Mouse (Mus musculus): Measurements from ENCODE around the gene Spdye4c. TPM values are rescaled to one million over a fixed set of nuclear protein-coding genes. Genes with fewer than 3 reads are reported as not detected.

Spdye4c gene
- polyA plus RNA-seq, 2 experiments: not detected

DNA sequence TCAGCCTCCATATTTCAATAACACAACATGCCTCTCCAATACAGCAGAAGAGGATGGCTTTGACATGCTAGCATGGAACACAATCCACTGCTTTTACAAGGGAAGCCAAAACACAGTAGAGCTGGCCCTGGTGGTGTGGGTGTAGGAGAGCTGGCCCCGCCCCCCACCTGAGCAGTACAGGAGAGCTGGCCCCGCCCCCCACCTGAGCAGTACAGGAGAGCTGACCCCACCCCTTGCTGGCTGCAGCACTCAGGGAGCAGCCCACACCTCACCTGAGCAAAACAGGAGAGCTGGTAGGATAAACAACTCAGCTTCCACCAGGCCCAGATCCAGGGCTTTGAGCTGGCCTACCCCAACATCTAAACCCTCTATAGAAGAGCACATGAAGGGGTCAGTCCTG is 42.7 kb upstream of the Spdye4c start:
- H3K4me2 ChIP-seq (ENCODE audit: low read depth): no peak overlapping the region
- ATAC-seq (ENCODE audit: insufficient read depth): no peak
- H3K4me3 ChIP-seq (ENCODE audit: insufficient read depth in 1 of 2, low read depth in 2 of 2, low read length in 2 of 2): no peak overlapping the region
- 64% methylated on average over 2 of the region's 2 CpGs for WGBS (ENCODE audit: insufficient replicate concordance)
- H3K9me3 ChIP-seq (ENCODE audit: control insufficient read depth, low read length): no peaks in the 10 kb centered on the region
- TF ChIP-seq CTCF (IDR thresholded peaks at IDR 0.05; ENCODE audit: low read depth) (no peak), EP300 (IDR thresholded peaks at IDR 0.05; ENCODE audit: low read depth) (no peak)
- no peak overlapping the region for H3K27ac ChIP-seq
- H3K36me3 ChIP-seq (replicated peaks; ENCODE audit: control insufficient read depth, insufficient read depth, low read depth): no peaks in the 10 kb centered on the region
- 0 out of 4 replicates have a peak, but pooled peaks cover 0 to 2% of the 10 kb centered on the region in 2 experiments for H3K4me1 ChIP-seq (replicated peaks; ENCODE audit: control insufficient read depth in 2 of 2, insufficient read depth in 2 of 2, low read length in 1 of 2)
- no peak for DNase-seq (ENCODE audit: low read depth in 3 of 3, low spot score in 3 of 3)
- H3K27me3 ChIP-seq (ENCODE audit: control insufficient read depth, insufficient read depth, low read length): no peaks in the 10 kb centered on the region
- no peak overlapping the region for H3K9ac ChIP-seq (replicated peaks)

DNA sequence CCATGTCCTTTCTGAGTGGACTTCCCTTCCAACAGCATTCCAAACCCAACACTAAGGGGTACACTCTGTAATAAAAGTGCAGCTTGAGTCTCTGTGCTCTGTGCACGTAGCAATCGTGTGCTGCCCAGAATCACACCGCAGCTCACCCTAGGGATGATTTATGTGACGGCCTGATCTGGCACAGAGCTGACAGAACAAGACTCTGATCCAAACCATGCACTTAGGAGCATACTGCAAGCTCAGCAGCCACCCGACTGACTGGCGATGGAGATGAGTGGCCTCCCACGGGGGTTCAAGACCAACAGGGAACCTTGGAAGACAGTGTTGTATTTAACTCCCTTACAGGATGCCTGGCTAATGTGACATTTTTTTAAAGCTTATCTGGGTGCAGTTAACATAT is 41.4 kb upstream of the Spdye4c start:
- no peaks in the 10 kb centered on the region for H3K36me3 ChIP-seq (replicated peaks; ENCODE audit: control insufficient read depth, insufficient read depth, low read depth)
- no peak overlapping the region for H3K27ac ChIP-seq
- no peaks in the 10 kb centered on the region for H3K4me1 ChIP-seq (replicated peaks; ENCODE audit: control insufficient read depth in 2 of 2, insufficient read depth in 2 of 2, low read length in 1 of 2)
- no peak overlapping the region for H3K4me3 ChIP-seq (ENCODE audit: insufficient read depth in 1 of 2, low read depth in 2 of 2, low read length in 2 of 2)
- ATAC-seq (ENCODE audit: insufficient read depth): no peak
- TF ChIP-seq EP300 (IDR thresholded peaks at IDR 0.05; ENCODE audit: low read depth) (no peak), CTCF (IDR thresholded peaks at IDR 0.05; ENCODE audit: low read depth) (no peak)
- DNase-seq (ENCODE audit: low read depth in 3 of 3, low spot score in 3 of 3): no peak
- no peak overlapping the region for H3K9ac ChIP-seq (replicated peaks)
- no peaks in the 10 kb centered on the region for H3K27me3 ChIP-seq (ENCODE audit: control insufficient read depth, insufficient read depth, low read length)
- WGBS (ENCODE audit: insufficient replicate concordance): 46% methylated on average over 7 of the region's 7 CpGs
- no peaks in the 10 kb centered on the region for H3K9me3 ChIP-seq (ENCODE audit: control insufficient read depth, low read length)
- H3K4me2 ChIP-seq (ENCODE audit: low read depth): no peak overlapping the region

DNA sequence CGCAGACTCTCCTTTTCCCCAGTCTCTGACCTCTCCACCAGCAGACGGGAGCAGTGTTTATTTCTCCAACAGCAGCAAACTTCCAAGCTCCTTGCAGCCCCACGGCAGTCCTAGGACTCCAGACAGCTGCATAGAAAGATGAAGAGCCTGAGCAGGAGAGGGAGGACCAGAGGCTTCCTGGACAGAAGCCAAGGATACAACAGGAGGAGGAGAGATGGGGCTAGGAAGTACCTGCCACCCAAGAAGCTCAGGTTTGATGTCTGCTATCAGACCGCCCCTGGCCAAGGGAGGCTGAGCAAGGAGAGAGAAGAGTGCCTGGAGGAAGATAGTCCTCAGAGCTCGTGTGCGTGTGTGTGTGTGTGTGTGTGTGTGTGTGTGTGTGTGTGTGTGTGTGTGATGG is 41.0 kb upstream of the Spdye4c start:
- TF ChIP-seq EP300 (IDR thresholded peaks at IDR 0.05; ENCODE audit: low read depth) (no peak), CTCF (IDR thresholded peaks at IDR 0.05; ENCODE audit: low read depth) (no peak)
- H3K9me3 ChIP-seq (ENCODE audit: control insufficient read depth, low read length): no peaks in the 10 kb centered on the region
- no peak overlapping the region for H3K4me2 ChIP-seq (ENCODE audit: low read depth)
- WGBS (ENCODE audit: insufficient replicate concordance): 42% methylated on average over 6 of the region's 6 CpGs
- no peak overlapping the region for H3K9ac ChIP-seq (replicated peaks)
- ATAC-seq (ENCODE audit: insufficient read depth): no peak
- no peaks in the 10 kb centered on the region for H3K4me1 ChIP-seq (replicated peaks; ENCODE audit: control insufficient read depth in 2 of 2, insufficient read depth in 2 of 2, low read length in 1 of 2)
- H3K27me3 ChIP-seq (ENCODE audit: control insufficient read depth, insufficient read depth, low read length): no peaks in the 10 kb centered on the region
- no peak overlapping the region for H3K4me3 ChIP-seq (ENCODE audit: insufficient read depth in 1 of 2, low read depth in 2 of 2, low read length in 2 of 2)
- no peak for DNase-seq (ENCODE audit: low read depth in 3 of 3, low spot score in 3 of 3)
- H3K36me3 ChIP-seq (replicated peaks; ENCODE audit: control insufficient read depth, insufficient read depth, low read depth): no peaks in the 10 kb centered on the region
- H3K27ac ChIP-seq: no peak overlapping the region

DNA sequence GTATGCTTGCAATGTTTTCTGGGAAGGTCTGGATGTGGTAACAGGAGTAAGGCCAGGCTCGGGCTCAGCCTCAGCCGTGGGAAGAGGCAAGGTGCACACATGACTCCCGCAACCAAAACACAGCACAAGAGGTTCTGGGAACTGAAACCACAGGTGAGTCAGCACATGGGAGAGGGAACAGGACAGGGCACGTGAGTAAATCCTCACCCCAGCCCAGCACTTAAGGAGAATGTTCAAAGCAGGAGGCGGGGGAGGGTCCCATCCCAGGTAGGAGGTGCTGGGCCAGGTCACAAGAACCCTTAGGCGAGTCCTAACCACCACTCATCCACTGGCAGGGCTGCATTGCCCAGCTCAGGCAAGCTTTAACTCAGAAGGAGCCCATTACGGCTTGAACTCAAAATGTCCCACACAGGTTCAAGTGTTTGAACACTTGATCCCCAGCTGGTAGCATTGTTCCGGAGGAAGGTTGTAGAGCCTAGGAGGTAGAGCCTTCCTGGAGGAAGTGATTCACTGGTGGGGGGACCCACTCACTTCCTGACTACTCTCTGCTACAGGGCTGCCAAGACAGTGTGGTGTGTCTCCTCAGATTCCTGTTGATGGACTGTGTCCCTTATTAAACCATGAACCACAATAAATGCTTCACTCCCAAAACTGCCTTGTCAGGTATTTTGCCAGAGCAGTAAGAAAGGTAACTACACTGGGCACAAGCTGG is 38.8 kb upstream of the Spdye4c start:
- Histone ChIP-seq H3K4me2 (ENCODE audit: low read depth) (no peak overlapping the region), H3K9me3 (ENCODE audit: control insufficient read depth, low read length) (no peaks in the 10 kb centered on the region), H3K9ac (replicated peaks) (no peak overlapping the region), H3K4me3 (ENCODE audit: insufficient read depth in 1 of 2, low read depth in 2 of 2, low read length in 2 of 2) (no peak overlapping the region), H3K36me3 (replicated peaks; ENCODE audit: control insufficient read depth, insufficient read depth, low read depth) (no peaks in the 10 kb centered on the region), H3K27ac (no peak overlapping the region), H3K4me1 (replicated peaks; ENCODE audit: control insufficient read depth in 2 of 2, insufficient read depth in 2 of 2, low read length in 1 of 2) (no peaks in the 10 kb centered on the region), H3K27me3 (ENCODE audit: control insufficient read depth, insufficient read depth, low read length) (no peaks in the 10 kb centered on the region)
- ATAC-seq (ENCODE audit: insufficient read depth) (no peak), DNase-seq (ENCODE audit: low read depth in 3 of 3, low spot score in 3 of 3) (no peak)
- TF ChIP-seq EP300 (IDR thresholded peaks at IDR 0.05; ENCODE audit: low read depth): no peak
- no peak for TF ChIP-seq CTCF (IDR thresholded peaks at IDR 0.05; ENCODE audit: low read depth)
- 45% methylated on average over 8 of the region's 8 CpGs for WGBS (ENCODE audit: insufficient replicate concordance)

DNA sequence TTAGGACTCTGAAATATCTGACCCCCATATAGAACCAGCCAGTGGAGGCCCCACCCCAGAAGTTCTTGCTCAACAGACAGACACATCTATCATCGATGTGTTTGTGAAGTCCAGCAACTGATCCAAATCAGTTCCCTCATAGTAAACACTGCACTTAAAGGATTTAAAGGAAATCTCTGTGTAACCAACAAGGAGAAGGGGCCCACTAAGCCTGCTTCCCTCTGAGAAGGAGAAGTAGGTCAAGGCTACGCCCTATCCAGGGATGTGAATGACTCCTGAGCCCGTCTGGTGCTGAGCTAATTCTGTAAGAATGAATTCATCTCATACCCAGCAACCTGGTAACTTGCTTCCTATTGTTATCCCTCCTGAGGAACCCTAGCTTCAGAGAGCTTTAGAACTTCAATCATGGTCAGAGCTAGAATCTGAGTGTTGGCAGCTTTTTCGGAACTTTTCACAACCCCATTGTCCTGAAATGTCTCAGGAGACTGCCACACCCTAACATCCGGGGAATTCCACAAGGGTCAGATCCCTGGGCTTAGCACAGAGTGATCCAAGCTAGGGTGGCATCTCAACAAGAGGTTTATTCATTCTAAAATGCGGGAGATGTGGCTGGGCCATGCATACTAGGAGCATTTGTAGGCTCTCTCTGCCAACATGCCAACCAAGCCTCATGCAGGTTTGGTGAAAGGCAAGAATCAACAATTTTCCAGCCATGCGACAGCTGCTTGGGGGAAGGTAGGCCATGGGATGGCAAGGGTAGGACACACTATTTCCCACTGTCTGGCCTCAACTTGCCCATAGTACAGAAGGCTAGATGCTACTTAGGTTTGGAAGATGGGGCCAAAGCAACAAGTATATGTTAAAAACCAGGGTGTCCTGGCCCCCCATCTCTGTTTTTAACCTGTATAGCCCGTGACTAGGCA is 38.0 kb upstream of the Spdye4c start:
- no peak for DNase-seq (ENCODE audit: low read depth in 3 of 3, low spot score in 3 of 3)
- TF ChIP-seq CTCF (IDR thresholded peaks at IDR 0.05; ENCODE audit: low read depth): no peak
- TF ChIP-seq EP300 (IDR thresholded peaks at IDR 0.05; ENCODE audit: low read depth): no peak
- no peak overlapping the region for H3K4me2 ChIP-seq (ENCODE audit: low read depth)
- no peak overlapping the region for H3K9ac ChIP-seq (replicated peaks)
- H3K4me3 ChIP-seq (ENCODE audit: insufficient read depth in 1 of 2, low read depth in 2 of 2, low read length in 2 of 2): no peak overlapping the region
- ATAC-seq (ENCODE audit: insufficient read depth): no peak
- no peaks in the 10 kb centered on the region for H3K36me3 ChIP-seq (replicated peaks; ENCODE audit: control insufficient read depth, insufficient read depth, low read depth)
- H3K4me1 ChIP-seq (replicated peaks; ENCODE audit: control insufficient read depth in 2 of 2, insufficient read depth in 2 of 2, low read length in 1 of 2): no peaks in the 10 kb centered on the region
- H3K27ac ChIP-seq: no peak overlapping the region
- no peaks in the 10 kb centered on the region for H3K27me3 ChIP-seq (ENCODE audit: control insufficient read depth, insufficient read depth, low read length)
- WGBS (ENCODE audit: insufficient replicate concordance): 57% methylated on average over 8 of the region's 8 CpGs
- H3K9me3 ChIP-seq (ENCODE audit: control insufficient read depth, low read length): no peaks in the 10 kb centered on the region
